Mouse (Mus musculus): ENCODE results near the gene Vmp1. TPM values are rescaled to one million over a fixed set of nuclear protein-coding genes. Genes with fewer than 3 reads are reported as not detected.

The Vmp1 gene
- polyA plus RNA-seq, 1 experiment from 2014 or later, result 101 TPM

GRCm38 (mm10) chr11:86647706-86648447 lies 35.8 kb downstream of the Vmp1 start:
- Histone ChIP-seq H3K9ac (ENCODE audit: low read length) (no peak overlapping the region), H3K4me3 (ENCODE audit: low read length) (no peak overlapping the region), H3K27ac (ENCODE audit: low read length) (no peak overlapping the region), H3K9me3 (ENCODE audit: control insufficient read depth, low read length) (no peaks in the 10 kb centered on the region), H3K4me1 (replicated peaks; ENCODE audit: control insufficient read depth, insufficient read depth, low read length) (peaks cover 6% of the 10 kb centered on the region; the same call in 1 of the 2 replicates), H3K36me3 (ENCODE audit: control insufficient read depth, insufficient read depth, low read length) (peaks cover 4% of the 10 kb centered on the region), H3K4me2 (ENCODE audit: low read depth, low read length) (no peak overlapping the region), H3K27me3 (ENCODE audit: control insufficient read depth, insufficient read depth, low read depth, low read length) (no peaks in the 10 kb centered on the region)
- no peak for ATAC-seq (ENCODE audit: low read depth)
- WGBS, result 70% methylated on average over 15 of the region's 15 CpGs

- no peaks in the 10 kb centered on the region for H3K27me3 ChIP-seq (ENCODE audit: control insufficient read depth, insufficient read depth, low read depth, low read length)
- WGBS, result 49% methylated on average over 3 of the region's 3 CpGs
- H3K9ac ChIP-seq (ENCODE audit: low read length), result no peak overlapping the region
- H3K4me3 ChIP-seq (ENCODE audit: low read length), result no peak overlapping the region
- H3K4me2 ChIP-seq (ENCODE audit: low read depth, low read length), result no peak overlapping the region
- H3K9me3 ChIP-seq (ENCODE audit: control insufficient read depth, low read length), result no peaks in the 10 kb centered on the region
- no peak for ATAC-seq (ENCODE audit: low read depth)
- peaks cover 6% of the 10 kb centered on the region; the same call in 1 of the 2 replicates for H3K4me1 ChIP-seq (replicated peaks; ENCODE audit: control insufficient read depth, insufficient read depth, low read length)
- H3K36me3 ChIP-seq (ENCODE audit: control insufficient read depth, insufficient read depth, low read length), result peaks cover 6% of the 10 kb centered on the region
- peak overlapping the region; percentile 84 for H3K27ac ChIP-seq (ENCODE audit: low read length)
Measured at GRCm38 (mm10) chr11:86646885-86647459, 36.7 kb downstream of the Vmp1 start.

- Histone ChIP-seq H3K4me2 (ENCODE audit: low read depth, low read length) (no peak overlapping the region), H3K36me3 (ENCODE audit: control insufficient read depth, insufficient read depth, low read length) (peaks cover 6% of the 10 kb centered on the region), H3K4me1 (replicated peaks; ENCODE audit: control insufficient read depth, insufficient read depth, low read length) (peaks cover 6% of the 10 kb centered on the region; the same call in 1 of the 2 replicates), H3K27ac (ENCODE audit: low read length) (peak overlapping the region; percentile 84), H3K9ac (ENCODE audit: low read length) (no peak overlapping the region), H3K4me3 (ENCODE audit: low read length) (no peak overlapping the region), H3K27me3 (ENCODE audit: control insufficient read depth, insufficient read depth, low read depth, low read length) (no peaks in the 10 kb centered on the region), H3K9me3 (ENCODE audit: control insufficient read depth, low read length) (no peaks in the 10 kb centered on the region)
- WGBS, result 48% methylated on average over 7 of the region's 7 CpGs
- ATAC-seq (ENCODE audit: low read depth), result peak; percentile 92
Measured at GRCm38 (mm10) chr11:86646136-86646834, 37.4 kb downstream of the Vmp1 start.

- Histone ChIP-seq H3K36me3 (ENCODE audit: control insufficient read depth, insufficient read depth, low read length) (peaks cover 6% of the 10 kb centered on the region), H3K4me2 (ENCODE audit: low read depth, low read length) (no peak overlapping the region), H3K27ac (ENCODE audit: low read length) (no peak overlapping the region), H3K9ac (ENCODE audit: low read length) (no peak overlapping the region), H3K4me3 (ENCODE audit: low read length) (no peak overlapping the region), H3K27me3 (ENCODE audit: control insufficient read depth, insufficient read depth, low read depth, low read length) (no peaks in the 10 kb centered on the region), H3K4me1 (replicated peaks; ENCODE audit: control insufficient read depth, insufficient read depth, low read length) (peaks cover 6% of the 10 kb centered on the region; the same call in 1 of the 2 replicates), H3K9me3 (ENCODE audit: control insufficient read depth, low read length) (no peaks in the 10 kb centered on the region)
- ATAC-seq (ENCODE audit: low read depth), result no peak
- WGBS, result 84% methylated on average over 4 of the region's 4 CpGs
Measured at GRCm38 (mm10) chr11:86644553-86644952, 39.1 kb downstream of the Vmp1 start.

GRCm38 (mm10) chr11:86641714-86642113 lies 41.9 kb downstream of the Vmp1 start:
- H3K27me3 ChIP-seq (ENCODE audit: control insufficient read depth, insufficient read depth, low read depth, low read length), result no peaks in the 10 kb centered on the region
- 33% methylated on average over 4 of the region's 4 CpGs for WGBS
- peaks cover 6% of the 10 kb centered on the region for H3K36me3 ChIP-seq (ENCODE audit: control insufficient read depth, insufficient read depth, low read length)
- H3K27ac ChIP-seq (ENCODE audit: low read length), result peak overlapping the region; percentile 69; the same call in 1 of the 2 replicates
- H3K9me3 ChIP-seq (ENCODE audit: control insufficient read depth, low read length), result no peaks in the 10 kb centered on the region
- H3K4me3 ChIP-seq (ENCODE audit: low read length), result no peak overlapping the region
- ATAC-seq (ENCODE audit: low read depth), result 0 out of 2 replicates have a peak, but pooled peaks have one; percentile 20
- H3K4me2 ChIP-seq (ENCODE audit: low read depth, low read length), result no peak overlapping the region
- peaks cover 3% of the 10 kb centered on the region; the same call in 1 of the 2 replicates for H3K4me1 ChIP-seq (replicated peaks; ENCODE audit: control insufficient read depth, insufficient read depth, low read length)
- H3K9ac ChIP-seq (ENCODE audit: low read length), result no peak overlapping the region

- no peaks in the 10 kb centered on the region for H3K9me3 ChIP-seq (ENCODE audit: control insufficient read depth, low read length)
- no peak overlapping the region for H3K9ac ChIP-seq (ENCODE audit: low read length)
- H3K4me3 ChIP-seq (ENCODE audit: low read length), result no peak overlapping the region
- 65% methylated on average over 2 of the region's 2 CpGs for WGBS
- no peak for ATAC-seq (ENCODE audit: low read depth)
- no peak overlapping the region for H3K4me2 ChIP-seq (ENCODE audit: low read depth, low read length)
- no peak overlapping the region for H3K27ac ChIP-seq (ENCODE audit: low read length)
- 0 out of 2 replicates have a peak, but pooled peaks cover 2% of the 10 kb centered on the region for H3K36me3 ChIP-seq (ENCODE audit: control insufficient read depth, insufficient read depth, low read length)
- H3K4me1 ChIP-seq (replicated peaks; ENCODE audit: control insufficient read depth, insufficient read depth, low read length), result no peaks in the 10 kb centered on the region
- H3K27me3 ChIP-seq (ENCODE audit: control insufficient read depth, insufficient read depth, low read depth, low read length), result no peaks in the 10 kb centered on the region
Measured at GRCm38 (mm10) chr11:86637697-86638096, 45.9 kb downstream of the Vmp1 start.

GRCm38 (mm10) chr11:86634396-86634795 lies 49.2 kb downstream of the Vmp1 start:
- no peaks in the 10 kb centered on the region for H3K27me3 ChIP-seq (ENCODE audit: control insufficient read depth, insufficient read depth, low read depth, low read length)
- 0 out of 2 replicates have a peak, but pooled peaks have one; percentile 26 for ATAC-seq (ENCODE audit: low read depth)
- no peak overlapping the region for H3K27ac ChIP-seq (ENCODE audit: low read length)
- H3K4me2 ChIP-seq (ENCODE audit: low read depth, low read length), result no peak overlapping the region
- no peak overlapping the region for H3K9ac ChIP-seq (ENCODE audit: low read length)
- 73% methylated on average over 6 of the region's 6 CpGs for WGBS
- peaks cover 2% of the 10 kb centered on the region; the same call in 1 of the 2 replicates for H3K36me3 ChIP-seq (ENCODE audit: control insufficient read depth, insufficient read depth, low read length)
- no peaks in the 10 kb centered on the region for H3K9me3 ChIP-seq (ENCODE audit: control insufficient read depth, low read length)
- H3K4me1 ChIP-seq (replicated peaks; ENCODE audit: control insufficient read depth, insufficient read depth, low read length), result no peaks in the 10 kb centered on the region
- no peak overlapping the region for H3K4me3 ChIP-seq (ENCODE audit: low read length)

- no peaks in the 10 kb centered on the region for H3K9me3 ChIP-seq (ENCODE audit: control insufficient read depth, low read length)
- 78% methylated on average over 7 of the region's 7 CpGs for WGBS
- no peak for ATAC-seq (ENCODE audit: low read depth)
- peaks cover 2% of the 10 kb centered on the region; the same call in 1 of the 2 replicates for H3K36me3 ChIP-seq (ENCODE audit: control insufficient read depth, insufficient read depth, low read length)
- H3K9ac ChIP-seq (ENCODE audit: low read length), result no peak overlapping the region
- H3K4me2 ChIP-seq (ENCODE audit: low read depth, low read length), result no peak overlapping the region
- no peaks in the 10 kb centered on the region for H3K27me3 ChIP-seq (ENCODE audit: control insufficient read depth, insufficient read depth, low read depth, low read length)
- H3K4me3 ChIP-seq (ENCODE audit: low read length), result no peak overlapping the region
- no peaks in the 10 kb centered on the region for H3K4me1 ChIP-seq (replicated peaks; ENCODE audit: control insufficient read depth, insufficient read depth, low read length)
- H3K27ac ChIP-seq (ENCODE audit: low read length), result no peak overlapping the region
Measured at GRCm38 (mm10) chr11:86629941-86630340, 53.7 kb downstream of the Vmp1 start.

- H3K9me3 ChIP-seq (ENCODE audit: control insufficient read depth, low read length), result no peaks in the 10 kb centered on the region
- H3K4me2 ChIP-seq (ENCODE audit: low read depth, low read length), result no peak overlapping the region
- 58% methylated on average over 3 of the region's 3 CpGs for WGBS
- H3K4me1 ChIP-seq (replicated peaks; ENCODE audit: control insufficient read depth, insufficient read depth, low read length), result peaks cover 2% of the 10 kb centered on the region; the same call in 1 of the 2 replicates
- ATAC-seq (ENCODE audit: low read depth), result no peak
- no peak overlapping the region for H3K9ac ChIP-seq (ENCODE audit: low read length)
- no peaks in the 10 kb centered on the region for H3K27me3 ChIP-seq (ENCODE audit: control insufficient read depth, insufficient read depth, low read depth, low read length)
- H3K36me3 ChIP-seq (ENCODE audit: control insufficient read depth, insufficient read depth, low read length), result peaks cover 2% of the 10 kb centered on the region; the same call in 1 of the 2 replicates
- no peak overlapping the region for H3K4me3 ChIP-seq (ENCODE audit: low read length)
- H3K27ac ChIP-seq (ENCODE audit: low read length), result no peak overlapping the region
Measured at GRCm38 (mm10) chr11:86629445-86629844, 54.2 kb downstream of the Vmp1 start.
